Mouse (Mus musculus) mature B cell (primary cell): ENCODE data around the gene Ceacam9.

ENCODE experiments used
- in situ Hi-C: fragments of 300-500 bp; cut with MboI; formaldehyde crosslinking; loops from 2 replicates; pipeline ENCODE4 v1.14.3; 2019

Ceacam9 gene

GRCm38 (mm10) chr7:16739056-16739604, 17.4 kb downstream of the Ceacam9 start:
- in situ Hi-C loops = no loop called here

GRCm38 (mm10) chr7:16745373-16745772, 23.6 kb downstream of the Ceacam9 start:
- in situ Hi-C loops = no loop called here

GRCm38 (mm10) chr7:16746093-16746492, 24.4 kb downstream of the Ceacam9 start:
- in situ Hi-C loops = no loop called here

- in situ Hi-C loops = no loop called here
These were observed 25.9 kb downstream of the Ceacam9 start for GRCm38 (mm10) chr7:16747656-16748055.

GRCm38 (mm10) chr7:16752016-16752415, 30.3 kb downstream of the Ceacam9 start:
- in situ Hi-C loops = no loop called here

- in situ Hi-C loops = no loop called here
These were observed 33.8 kb downstream of the Ceacam9 start for GRCm38 (mm10) chr7:16755362-16756017.

GRCm38 (mm10) chr7:16758872-16759574, 37.3 kb downstream of the Ceacam9 start:
- in situ Hi-C loops = no loop called here

- in situ Hi-C loops = no loop called here
These were observed 38.6 kb downstream of the Ceacam9 start for GRCm38 (mm10) chr7:16760292-16760691.

- in situ Hi-C loops = no loop called here
These were observed 39.3 kb downstream of the Ceacam9 start for GRCm38 (mm10) chr7:16761005-16761481.

GRCm38 (mm10) chr7:16761630-16762029, 39.9 kb downstream of the Ceacam9 start:
- in situ Hi-C loops = no loop called here

- in situ Hi-C loops = no loop called here
These were observed 41.9 kb downstream of the Ceacam9 start for GRCm38 (mm10) chr7:16763463-16764218.

- in situ Hi-C loops = no loop called here
These were observed 44.7 kb downstream of the Ceacam9 start for GRCm38 (mm10) chr7:16766443-16766842.
